Mouse (Mus musculus): Measurements from ENCODE around the gene Fancc.
"Not testable (repeated sequence)": the region's sequence is repeated elsewhere in the genome, so short reads cannot be mapped to it uniquely, and the experiment has no call there.

Gene Fancc

DNA sequence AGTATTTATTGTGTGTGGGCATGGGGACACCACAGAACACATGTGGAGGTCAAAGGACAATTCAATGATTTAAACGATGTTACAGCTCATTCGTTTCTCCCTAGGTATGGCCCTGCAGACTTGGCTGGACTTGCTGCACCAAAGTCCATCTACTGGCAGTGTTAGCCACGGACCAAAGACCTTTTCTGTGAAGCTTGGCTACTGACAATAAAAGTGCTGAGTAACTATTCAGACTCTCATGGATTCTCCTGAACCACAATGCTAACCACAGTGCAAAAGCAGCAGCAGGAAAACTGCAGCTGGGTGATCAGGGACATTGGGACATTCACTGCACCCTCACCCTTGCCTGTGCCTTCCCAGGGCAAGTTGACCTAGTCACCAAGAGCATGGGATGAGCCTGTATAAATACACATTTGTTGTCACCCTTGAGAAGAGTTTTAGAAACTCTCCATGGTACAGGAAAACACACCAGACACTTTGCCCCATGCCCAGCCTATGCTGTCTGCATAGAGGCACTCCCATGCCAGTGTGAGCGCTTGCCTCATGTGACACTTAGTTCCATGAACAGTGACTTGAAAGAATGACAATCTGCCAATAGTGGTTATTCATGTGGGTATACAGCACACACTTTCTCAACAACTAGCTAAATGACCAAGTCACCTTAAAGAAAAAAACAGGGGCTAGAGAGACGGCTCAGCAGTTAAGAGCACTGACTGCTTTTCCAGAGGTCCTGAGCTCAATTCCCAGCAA is 151.4 kb downstream of the Fancc start:
- no peak for DNase-seq

- no peak for DNase-seq
Observed at GRCm38 (mm10) chr13:63344481-63344880, 152.6 kb downstream of the Fancc start.

DNA sequence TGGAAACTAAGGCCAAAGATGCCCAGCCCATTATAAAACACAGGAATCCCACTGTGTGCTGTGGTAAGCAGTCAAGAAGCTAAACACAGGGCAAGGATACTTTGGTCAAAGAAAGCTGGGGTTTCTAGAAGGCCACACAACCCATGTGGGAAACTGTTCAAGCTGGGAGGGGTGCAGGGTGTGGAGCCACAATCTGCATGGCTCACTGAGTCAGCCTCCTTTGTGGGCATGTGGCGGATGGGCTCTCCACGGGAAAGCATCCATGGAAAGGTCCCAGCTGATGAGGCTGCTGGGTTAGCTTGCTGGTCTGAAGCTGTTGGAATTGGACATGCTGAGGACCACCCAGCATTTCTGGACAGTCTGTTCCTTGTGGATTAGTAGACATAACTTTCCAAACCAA is 154.3 kb downstream of the Fancc start:
- no peak for DNase-seq

- DNase-seq: no peak
Observed at GRCm38 (mm10) chr13:63339946-63340345, 157.1 kb downstream of the Fancc start.

DNA sequence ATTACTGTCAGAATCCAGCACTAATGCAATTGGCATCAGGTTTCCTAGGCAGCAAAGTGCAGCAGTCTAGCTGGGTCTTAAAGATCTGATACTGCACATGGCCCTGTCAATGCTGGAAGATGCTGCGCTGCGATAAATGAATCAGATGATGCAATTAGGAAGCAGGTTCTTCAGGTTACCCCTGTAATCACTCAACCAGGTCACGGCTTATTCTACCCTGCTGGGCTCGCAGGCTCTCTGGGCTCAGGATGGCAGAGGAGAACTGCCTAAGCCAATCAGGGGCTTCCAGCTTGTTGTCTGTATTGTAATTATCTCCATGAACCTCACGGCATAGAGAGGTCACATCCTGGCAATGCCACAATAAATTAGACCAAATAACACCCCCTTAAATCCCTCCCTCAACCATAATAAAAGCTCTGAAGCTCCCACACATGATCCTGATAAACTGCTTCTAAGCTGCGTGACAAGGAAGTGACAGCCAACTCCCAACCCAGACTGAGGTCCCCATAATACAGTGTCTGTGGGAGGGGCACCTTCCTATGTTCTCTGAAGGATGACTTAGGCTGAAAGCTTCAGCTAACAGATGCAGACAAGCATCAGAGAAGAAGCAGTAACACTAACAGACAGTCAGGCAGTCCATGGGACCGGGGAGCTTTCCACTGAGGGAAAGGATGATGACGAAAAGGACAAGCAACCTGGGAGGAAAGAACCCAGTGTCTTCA is 159.7 kb downstream of the Fancc start:
- DNase-seq: no peak

DNA sequence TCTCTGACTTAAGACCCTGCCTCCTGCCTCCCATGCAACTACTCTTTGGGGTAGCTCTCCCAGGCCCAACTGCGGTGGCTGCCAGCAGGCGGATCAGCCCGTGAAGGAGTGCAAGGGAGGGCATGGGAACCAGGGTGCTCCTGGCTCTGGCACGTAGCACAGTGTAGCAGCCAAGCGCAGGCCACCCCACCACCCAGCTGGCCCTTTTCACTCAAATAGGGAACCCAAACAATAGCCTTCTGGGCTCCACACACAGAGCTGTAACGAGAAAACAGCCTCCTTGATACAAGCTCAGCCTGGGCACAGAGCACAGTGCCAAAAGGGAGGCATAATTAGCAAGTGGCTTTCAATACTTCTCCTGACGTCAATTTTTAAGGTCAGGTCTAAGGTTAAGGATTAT is 160.7 kb downstream of the Fancc start:
- no peak for DNase-seq

- peak; percentile 47 to 57 for DNase-seq
Observed at GRCm38 (mm10) chr13:63335421-63336134, 161.5 kb downstream of the Fancc start.

GRCm38 (mm10) chr13:63332576-63333300 is 164.3 kb downstream of the Fancc start:
- peak; percentile 68 to 70 for DNase-seq

- peak; percentile 68 to 74 for DNase-seq
Observed at GRCm38 (mm10) chr13:63331379-63331778, 165.7 kb downstream of the Fancc start.

- no peak for DNase-seq
Observed at GRCm38 (mm10) chr13:63330236-63330860, 166.7 kb downstream of the Fancc start.

DNA sequence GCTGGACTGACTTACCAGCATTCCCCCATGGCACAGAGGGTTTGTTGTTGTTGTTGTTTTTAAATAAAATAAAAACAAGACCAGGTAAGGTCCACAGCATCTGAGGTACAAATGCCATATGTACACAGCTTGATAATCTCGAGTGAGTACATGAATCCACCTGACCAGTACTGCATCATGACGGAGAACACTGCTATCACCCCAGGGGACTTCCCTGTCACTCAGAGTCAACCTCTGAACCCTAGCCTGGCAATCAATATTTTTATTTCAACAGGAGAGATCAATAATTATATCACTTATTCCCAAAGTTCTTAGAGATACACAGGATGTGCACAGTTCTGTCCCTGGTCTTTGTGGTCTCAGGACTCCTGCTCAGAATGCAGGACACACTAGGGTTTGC is 171.1 kb downstream of the Fancc start:
- no peak for DNase-seq

- DNase-seq: no peak
Observed at GRCm38 (mm10) chr13:63324978-63325848, 171.9 kb downstream of the Fancc start.

GRCm38 (mm10) chr13:63324311-63324710 is 172.8 kb downstream of the Fancc start:
- DNase-seq: no peak

- DNase-seq: no peak
Observed at GRCm38 (mm10) chr13:63323286-63324075, 173.6 kb downstream of the Fancc start.

DNA sequence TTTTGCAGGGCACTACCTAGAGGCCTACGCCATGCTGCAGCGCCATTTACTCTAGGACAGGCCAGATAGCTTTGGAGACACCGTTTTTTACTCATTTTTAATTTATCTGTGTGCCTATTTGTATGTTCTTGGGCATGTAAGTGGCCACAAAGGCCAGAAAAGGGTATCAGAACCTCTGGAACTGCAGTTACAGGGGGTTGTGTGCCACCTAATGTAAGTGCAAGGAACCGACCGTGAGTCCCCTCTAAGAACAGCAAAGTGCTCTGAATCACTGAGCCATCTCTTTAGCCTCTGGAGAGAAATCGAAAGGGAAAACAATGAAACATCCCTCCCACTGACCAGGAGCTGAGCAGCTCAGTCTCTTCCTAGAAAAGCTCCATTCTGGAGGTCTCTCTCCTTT is 174.3 kb downstream of the Fancc start:
- no peak for DNase-seq

- no peak for DNase-seq
Observed at GRCm38 (mm10) chr13:63321689-63322088, 175.4 kb downstream of the Fancc start.

DNA sequence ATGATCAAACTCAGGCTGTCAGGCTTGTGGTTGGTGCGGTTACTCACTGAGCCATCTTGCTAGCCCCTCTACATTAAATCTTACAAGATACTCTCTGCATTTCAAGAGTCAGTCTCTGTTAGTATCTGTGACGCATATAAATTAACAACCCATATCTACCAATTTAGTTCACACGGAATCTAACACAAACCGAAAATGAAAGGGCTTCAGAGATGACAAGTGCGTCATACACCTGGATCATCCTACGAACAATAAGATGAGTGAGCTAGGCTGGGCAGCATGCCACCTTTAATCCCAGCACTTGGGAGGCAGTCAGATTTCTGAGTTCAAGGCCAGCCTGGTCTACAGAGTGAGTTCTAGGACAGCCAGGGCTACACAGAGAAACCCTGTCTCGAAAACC is 177.3 kb downstream of the Fancc start:
- no peak for DNase-seq

DNA sequence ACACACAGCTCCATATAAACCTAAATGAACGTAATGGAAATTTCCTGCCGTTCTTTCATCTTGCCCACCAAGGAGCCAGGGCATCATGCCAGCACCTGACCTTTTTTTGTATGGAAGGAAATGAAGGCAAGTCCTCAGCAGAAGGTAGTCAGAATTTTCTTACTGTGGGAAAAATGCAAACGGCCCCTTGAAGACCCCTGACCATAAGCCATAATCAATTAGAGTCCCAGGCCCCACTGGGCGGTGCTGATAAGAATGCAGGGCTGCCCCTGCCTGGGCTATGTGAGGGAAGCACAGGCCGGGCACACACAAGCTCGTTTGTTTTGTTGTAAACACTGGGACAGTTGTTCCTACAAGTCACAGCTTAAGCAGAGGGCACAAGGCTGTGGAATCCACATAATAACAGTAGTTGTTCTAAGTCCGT is 179.4 kb downstream of the Fancc start:
- DNase-seq: peak; percentile 52 to 59

- DNase-seq: no peak
Observed at GRCm38 (mm10) chr13:63316407-63316806, 180.7 kb downstream of the Fancc start.

- DNase-seq: no peak
Observed at GRCm38 (mm10) chr13:63315777-63316176, 181.3 kb downstream of the Fancc start.

DNA sequence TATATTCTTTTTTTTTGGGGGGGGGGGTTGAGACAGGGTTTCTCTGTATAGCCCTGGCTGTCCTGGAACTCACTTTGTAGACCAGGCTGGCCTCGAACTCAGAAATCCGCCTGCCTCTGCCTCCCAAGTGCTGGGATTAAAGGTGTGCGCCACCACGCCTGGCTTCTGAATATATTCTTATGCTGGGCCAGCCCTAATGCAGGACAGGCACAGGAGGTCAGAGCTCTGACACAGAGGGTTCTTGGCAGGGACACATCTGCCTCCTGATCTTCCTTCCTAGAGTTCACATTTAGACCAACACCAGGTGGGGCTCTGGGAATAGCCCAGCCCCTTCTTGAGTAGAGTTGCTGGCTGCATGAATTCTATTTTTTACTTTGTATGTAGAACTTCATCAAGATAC is 182.0 kb downstream of the Fancc start:
- not testable (repeated sequence) for DNase-seq

All from cerebellum, adult 18-20 months (tissue).